31 mouse cellular contexts compared by ENCODE assay signal in genomic region chr9:15447397-15447796, GRCm38 (mm10).
"Had no signal": no experiment of that assay in that cellular context is flagged by ENCODE, and none has a peak within 500 bp of the region (broad histone marks: within the 10 kb centered on the region; RNA-seq: fewer than 3 reads in every experiment).

No protein-coding gene starts in this region.

- DNase-seq: left cerebral cortex, postnatal 4 days; liver; liver, embryonic 13.5 days; liver, postnatal 0 days; lung, adult 18-20 months; lung, adult 2 months; lung, embryonic 14.5 days; lung, postnatal 10 days; lung, postnatal 14 days; lung, postnatal 36 days; lung, postnatal 4 days; midbrain, embryonic 14.5 days had no signal

- H3K4me3 ChIP-seq: limb, embryonic 10.5 days; limb, embryonic 12.5 days; limb, embryonic 13.5 days; limb, embryonic 15.5 days; liver, embryonic 12.5 days; liver, embryonic 13.5 days; liver, embryonic 15.5 days; lung, embryonic 15.5 days; megakaryocyte, embryonic 14.5 days; midbrain, embryonic 10.5 days; midbrain, embryonic 12.5 days; midbrain, embryonic 13.5 days; midbrain, embryonic 15.5 days; myocyte had no signal

- ATAC-seq: liver, embryonic 12.5 days; liver, postnatal 0 days; lung, postnatal 0 days; midbrain, embryonic 13.5 days; midbrain, embryonic 15.5 days; midbrain, embryonic 16.5 days had no signal

- H3K4me2 ChIP-seq: limb, embryonic 12.5 days; limb, embryonic 13.5 days; limb, embryonic 15.5 days; liver, embryonic 11.5 days; liver, embryonic 12.5 days; liver, embryonic 13.5 days; liver, embryonic 15.5 days; lung, embryonic 14.5 days; lung, embryonic 15.5 days; midbrain, embryonic 11.5 days; midbrain, embryonic 12.5 days; midbrain, embryonic 13.5 days; midbrain, embryonic 15.5 days had no signal

- H3K27ac ChIP-seq: limb, embryonic 10.5 days; limb, embryonic 12.5 days; limb, embryonic 13.5 days; limb, embryonic 15.5 days; liver, embryonic 12.5 days; liver, embryonic 13.5 days; liver, embryonic 14.5 days; liver, embryonic 15.5 days; lung, embryonic 15.5 days; macrophage; midbrain, embryonic 10.5 days; midbrain, embryonic 12.5 days; midbrain, embryonic 13.5 days; midbrain, embryonic 15.5 days had no signal

- H3K27me3 ChIP-seq: limb, embryonic 12.5 days; limb, embryonic 13.5 days; limb, embryonic 15.5 days; liver, embryonic 12.5 days; liver, embryonic 13.5 days; liver, embryonic 15.5 days; lung, embryonic 15.5 days; midbrain, embryonic 12.5 days; midbrain, embryonic 13.5 days; midbrain, embryonic 15.5 days had no signal

- H3K9ac ChIP-seq: limb, embryonic 12.5 days; limb, embryonic 13.5 days; limb, embryonic 15.5 days; liver, embryonic 12.5 days; liver, embryonic 13.5 days; liver, embryonic 14.5 days; liver, embryonic 15.5 days; liver, postnatal 0 days; lung, embryonic 14.5 days; lung, embryonic 15.5 days; midbrain, embryonic 12.5 days; midbrain, embryonic 13.5 days; midbrain, embryonic 15.5 days had no signal

- H3K36me3 ChIP-seq: limb, embryonic 10.5 days; limb, embryonic 12.5 days; limb, embryonic 13.5 days; limb, embryonic 15.5 days; liver, embryonic 12.5 days; liver, embryonic 13.5 days; liver, embryonic 15.5 days; lung, embryonic 15.5 days; midbrain, embryonic 10.5 days; midbrain, embryonic 12.5 days; midbrain, embryonic 13.5 days; midbrain, embryonic 15.5 days had no signal

- H3K4me1 ChIP-seq: liver, embryonic 12.5 days; liver, embryonic 13.5 days; liver, embryonic 15.5 days; lung, embryonic 15.5 days; megakaryocyte, embryonic 14.5 days; midbrain, embryonic 10.5 days had no signal

- H3K9me3 ChIP-seq: limb, embryonic 10.5 days; limb, embryonic 12.5 days; limb, embryonic 13.5 days; limb, embryonic 15.5 days; liver, embryonic 12.5 days; liver, embryonic 13.5 days; liver, embryonic 15.5 days; lung, embryonic 15.5 days; megakaryocyte, embryonic 14.5 days; midbrain, embryonic 10.5 days; midbrain, embryonic 12.5 days; midbrain, embryonic 13.5 days; midbrain, embryonic 15.5 days had no signal
